Mouse (Mus musculus) thymus, adult 2 months (tissue): ENCODE results near the gene Scap. TPM values are rescaled to one million over a fixed set of nuclear protein-coding genes. Genes with fewer than 3 reads are reported as not detected.

ENCODE experiments used
- DNase-seq: peaks from one replicate; pipeline ENCODE4 v3.0.0; 2021
- H3K27ac ChIP-seq: fragments of 200-500 bp; 2 replicates; pipeline ENCODE4 v1.5.1; 2012; ENCODE audit warnings: low read length, control low read depth; ENCODE audit not compliant: control insufficient read depth, insufficient read depth
- H3K27me3 ChIP-seq: fragments of 200-500 bp; 2 replicates; pipeline ENCODE4 v1.6.1; 2012; ENCODE audit warnings: mild to moderate bottlenecking, low read length, moderate library complexity, mixed read lengths; ENCODE audit not compliant: control insufficient read depth, insufficient read depth
- H3K36me3 ChIP-seq: fragments of 200-500 bp; 2 replicates; pipeline ENCODE4 v1.6.1; 2012; ENCODE audit warnings: mild to moderate bottlenecking, low read length, moderate library complexity; ENCODE audit not compliant: control insufficient read depth, insufficient read depth
- H3K4me1 ChIP-seq: fragments of 200-500 bp; replicated peaks from 2 replicates; pipeline ENCODE4 v1.6.1; 2012; ENCODE audit warnings: low read length; ENCODE audit not compliant: control insufficient read depth, insufficient read depth
- H3K4me3 ChIP-seq: fragments of 200-500 bp; 2 replicates; pipeline ENCODE4 v1.5.1; 2012; ENCODE audit warnings: mild to moderate bottlenecking, low read length, control low read depth, moderate library complexity; ENCODE audit not compliant: control insufficient read depth, insufficient read depth
- CTCF ChIP-seq: fragments of 200-500 bp; IDR thresholded peaks from 2 replicates; pipeline ENCODE4 v1.5.1; 2012; ENCODE audit warnings: mild to moderate bottlenecking, control low read depth, low read length, moderate library complexity, borderline replicate concordance; ENCODE audit not compliant: control insufficient read depth, poor library complexity, insufficient read depth; ENCODE audit errors: extremely low read depth
- POLR2A ChIP-seq: fragments of 200-500 bp; IDR thresholded peaks from 2 replicates; pipeline ENCODE4 v1.6.1; 2012; ENCODE audit warnings: mild to moderate bottlenecking, low read length, control low read depth, moderate library complexity; ENCODE audit not compliant: control insufficient read depth, poor library complexity, insufficient read depth; ENCODE audit errors: extremely low read depth
- WGBS: fragments of 180-500 bp; shearing (Covaris S2); methylation state at CpG from one replicate; pipeline ENCODE4 v1.1.7; 2018; 5-methylcytosine and 5-hydroxymethylcytosine counted together
- polyA plus RNA-seq: library from polyadenylated mRNA; depleted of rRNA; stranded (reverse); fragments of >200 nt; gene quantifications from 2 replicates; pipeline ENCODE4 v1.2.3, GENCODE M21; 2012; rRNA removed

Scap gene
- polyA plus RNA-seq, 1 experiment, result 67.0 TPM

GRCm38 (mm10) chr9:110412926-110413325, 79.8 kb downstream of the Scap start:
- 98% methylated on average over 7 of the region's 7 CpGs for WGBS
- TF ChIP-seq CTCF (no peak), POLR2A (no peak)
- H3K36me3 ChIP-seq, result no peaks in the 10 kb centered on the region
- H3K27me3 ChIP-seq, result no peaks in the 10 kb centered on the region
- H3K4me1 ChIP-seq, result peaks cover 2% of the 10 kb centered on the region; the same call in 1 of the 2 replicates
- no peak for DNase-seq
- H3K4me3 ChIP-seq, result no peak overlapping the region
- no peak overlapping the region for H3K27ac ChIP-seq

GRCm38 (mm10) chr9:110413785-110414184, 80.7 kb downstream of the Scap start:
- 65% methylated on average over 9 of the region's 9 CpGs for WGBS
- H3K36me3 ChIP-seq, result no peaks in the 10 kb centered on the region
- no peaks in the 10 kb centered on the region for H3K4me1 ChIP-seq
- TF ChIP-seq POLR2A (no peak), CTCF (no peak)
- H3K4me3 ChIP-seq, result no peak overlapping the region
- H3K27me3 ChIP-seq, result no peaks in the 10 kb centered on the region
- no peak for DNase-seq
- H3K27ac ChIP-seq, result no peak overlapping the region

- TF ChIP-seq CTCF (no peak), POLR2A (no peak)
- Histone ChIP-seq H3K36me3 (no peaks in the 10 kb centered on the region), H3K27me3 (no peaks in the 10 kb centered on the region), H3K27ac (no peak within 1 kb of the TSS), H3K4me1 (no peaks in the 10 kb centered on the region), H3K4me3 (no peak within 1 kb of the TSS)
- 96% methylated on average over 12 of the region's 12 CpGs for WGBS
- no peak for DNase-seq
Observed at GRCm38 (mm10) chr9:110419511-110420112, 86.5 kb downstream of the Scap start, which contains the start of gene Ngp. Gene Ngp (plus strand): TSS chr9:110419747.

GRCm38 (mm10) chr9:110431241-110431640, 98.2 kb downstream of the Scap start:
- no peaks in the 10 kb centered on the region for H3K4me1 ChIP-seq
- no peaks in the 10 kb centered on the region for H3K27me3 ChIP-seq
- TF ChIP-seq POLR2A (no peak), CTCF (no peak)
- no peaks in the 10 kb centered on the region for H3K36me3 ChIP-seq
- no peak for DNase-seq
- H3K4me3 ChIP-seq, result no peak overlapping the region
- no peak overlapping the region for H3K27ac ChIP-seq
- 94% methylated on average over 8 of the region's 8 CpGs for WGBS

DNA sequence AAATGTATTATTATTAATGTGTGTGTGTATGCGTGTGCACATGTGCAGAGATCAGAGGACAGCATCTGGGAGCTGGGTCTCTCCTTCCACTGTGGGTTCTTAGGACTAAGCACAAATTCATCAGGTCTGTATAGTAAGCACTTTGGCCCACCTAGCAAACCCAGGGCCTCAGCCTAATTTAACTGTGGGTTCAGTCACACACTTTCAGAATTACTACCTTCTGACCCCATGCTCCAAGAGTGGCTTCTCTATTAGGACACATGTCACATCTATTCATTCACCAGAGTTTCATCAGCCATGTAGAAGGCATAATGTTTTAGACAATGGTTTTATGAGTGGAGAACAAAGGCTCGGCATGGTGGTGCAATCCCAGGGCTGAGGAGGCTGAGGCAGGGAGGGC, 100.0 kb downstream of the Scap start:
- H3K4me1 ChIP-seq, result no peaks in the 10 kb centered on the region
- 96% methylated on average over 2 of the region's 2 CpGs for WGBS
- DNase-seq, result no peak
- H3K4me3 ChIP-seq, result no peak overlapping the region
- TF ChIP-seq POLR2A (no peak), CTCF (no peak)
- H3K27me3 ChIP-seq, result no peaks in the 10 kb centered on the region
- H3K27ac ChIP-seq, result no peak overlapping the region
- H3K36me3 ChIP-seq, result no peaks in the 10 kb centered on the region

Other genes starting within 250 kb of the Scap start
- gene Smarcc1, start 215.6 kb upstream of the Scap start, polyA plus RNA-seq, result 43.8 and 62.1 TPM in 2 replicates
- 159 and 162 TPM in 2 replicates for gene Dhx30, start 215.5 kb upstream of the Scap start, polyA plus RNA-seq
- 0.61 and 0.93 TPM in 2 replicates for gene Cspg5, start 89.5 kb upstream of the Scap start, polyA plus RNA-seq
- gene Elp6, start 28.1 kb upstream of the Scap start, polyA plus RNA-seq, result 21.0 and 26.9 TPM in 2 replicates
- gene Ptpn23, start 74.9 kb downstream of the Scap start, polyA plus RNA-seq, result 46.4 and 59.4 TPM in 2 replicates
- gene Ngp, start 86.5 kb downstream of the Scap start, polyA plus RNA-seq, result 10.6 and 19.4 TPM in 2 replicates
- gene Klhl18, start 143.4 kb downstream of the Scap start, polyA plus RNA-seq, result 19.0 and 21.2 TPM in 2 replicates
- gene Kif9, start 143.7 kb downstream of the Scap start, polyA plus RNA-seq, result 0.90 and 1.6 TPM in 2 replicates
- gene Setd2, start 199.3 kb downstream of the Scap start, polyA plus RNA-seq, result 78.1 and 85.6 TPM in 2 replicates